Mouse (Mus musculus) stomach, postnatal 0 days (tissue): ENCODE measurements at regions not wholly inside any gene's neighbourhood (a gene's known extent, or its start where the extent isn't known, plus 50 kb on each side); places are given as distances from the start of the nearest gene placed in this dataset.

Experiments used
- ATAC-seq: fragments of 200-750 bp; cut with Nextera tagmentation; 2 replicates; pipeline ENCODE4 v1.8.0; 2017; ENCODE audit not compliant: low FRiP score, low TSS enrichment
- DNase-seq: peaks from one replicate; pipeline ENCODE4 v3.0.0-alpha.2; 2016; ENCODE audit warnings: low spot score
- H3K27ac ChIP-seq: fragments of 300-500 bp; sonication (generic); replicated peaks from 2 replicates; pipeline ENCODE4 v1.5.1; 2014; ENCODE audit warnings: mild to moderate bottlenecking, control low read depth
- H3K27me3 ChIP-seq: fragments of 300-500 bp; sonication (generic); 2 replicates; pipeline ENCODE4 v1.6.1; 2014; ENCODE audit warnings: low read length; ENCODE audit not compliant: control insufficient read depth, insufficient read depth
- H3K36me3 ChIP-seq: fragments of 300-500 bp; sonication (generic); 2 replicates; pipeline ENCODE4 v1.6.1; 2014; ENCODE audit warnings: low read length, mixed read lengths; ENCODE audit not compliant: control insufficient read depth, insufficient read depth
- H3K4me1 ChIP-seq: fragments of 300-500 bp; sonication (generic); replicated peaks from 2 replicates; pipeline ENCODE4 v1.6.1; 2014; ENCODE audit warnings: antibody characterized with exemption; ENCODE audit not compliant: control insufficient read depth, insufficient read depth
- H3K4me2 ChIP-seq: fragments of 300-500 bp; sonication (generic); replicated peaks from 2 replicates; pipeline ENCODE4 v1.6.1; 2014; ENCODE audit warnings: low read depth, mild to moderate bottlenecking, control low read depth, moderate library complexity
- H3K4me3 ChIP-seq: fragments of 300-500 bp; sonication (generic); 2 replicates; pipeline ENCODE4 v1.5.1; 2014; ENCODE audit warnings: low read depth, low read length, control low read depth
- H3K9ac ChIP-seq: fragments of 300-500 bp; sonication (generic); 2 replicates; pipeline ENCODE4 v1.6.1; 2014; ENCODE audit warnings: mild to moderate bottlenecking, low read length, control low read depth, mixed read lengths
- H3K9me3 ChIP-seq: fragments of 300-500 bp; sonication (generic); 2 replicates; pipeline ENCODE4 v1.6.1; 2016; ENCODE audit warnings: low read length; ENCODE audit not compliant: control insufficient read depth
- CTCF ChIP-seq: IDR thresholded peaks from 2 replicates; pipeline ENCODE4 v1.5.1; 2016; ENCODE audit warnings: antibody characterized with exemption, low read depth, mild to moderate bottlenecking, moderate library complexity
- EP300 ChIP-seq: optimal IDR thresholded peaks from 2 replicates; pipeline ENCODE3; 2016; ENCODE audit warnings: antibody characterized with exemption
- WGBS: fragments of 180-500 bp; shearing (Covaris S2); extraction: QIAGEN DNeasy Blood & Tissue Kit; methylation state at CpG from one replicate; pipeline ENCODE4 v1.1.7; 2014; 5-methylcytosine and 5-hydroxymethylcytosine counted together

DNA sequence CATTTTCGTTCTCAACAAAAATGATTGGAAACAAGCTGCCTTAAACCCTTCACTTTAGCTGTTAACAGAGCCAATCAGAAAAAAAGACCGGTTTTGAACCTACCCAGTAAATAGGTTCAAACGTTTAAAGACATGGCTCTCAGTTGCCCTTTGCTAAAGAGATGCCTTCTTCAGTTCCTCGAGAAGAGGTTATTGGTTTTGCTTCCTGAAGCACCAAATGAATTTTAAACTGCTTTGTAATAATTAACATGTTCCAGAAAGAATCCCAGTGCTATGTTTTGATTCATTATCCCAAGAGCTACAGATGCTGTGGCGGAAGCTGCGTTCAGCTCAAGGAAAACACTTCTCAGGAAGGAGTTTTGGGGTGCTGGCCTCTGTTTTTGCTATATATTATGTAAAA, 160.1 kb upstream of the G2e3 start:
- no peak overlapping the region for H3K4me3 ChIP-seq
- ATAC-seq (no peak), DNase-seq (no peak)
- H3K9me3 ChIP-seq, result no peaks in the 10 kb centered on the region
- H3K4me2 ChIP-seq, result no peak overlapping the region
- 55% methylated on average over 6 of the region's 6 CpGs for WGBS
- no peak overlapping the region for H3K27ac ChIP-seq
- H3K36me3 ChIP-seq, result no peaks in the 10 kb centered on the region
- H3K27me3 ChIP-seq, result no peaks in the 10 kb centered on the region
- no peaks in the 10 kb centered on the region for H3K4me1 ChIP-seq
- H3K9ac ChIP-seq, result no peak overlapping the region
- TF ChIP-seq EP300 (no peak), CTCF (no peak)

DNA sequence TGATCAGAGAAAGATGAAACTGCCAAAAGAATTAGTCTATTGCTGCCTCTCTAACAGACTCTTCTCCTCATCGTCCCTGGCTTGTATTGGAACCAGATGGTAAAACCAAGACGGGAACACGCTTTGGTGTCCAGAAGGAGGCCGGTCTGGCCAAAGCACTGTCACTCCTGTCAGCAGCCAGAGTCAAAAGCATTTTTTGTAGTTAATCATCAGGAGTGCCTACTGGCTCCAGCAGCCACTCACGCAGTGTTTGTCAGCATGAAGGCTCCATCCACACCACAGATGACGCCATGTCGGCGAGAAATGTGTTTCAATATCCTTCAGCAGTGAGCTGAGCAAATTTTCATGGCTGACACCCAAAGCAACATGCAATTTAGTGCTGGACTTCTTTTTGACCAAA, 162.1 kb upstream of the G2e3 start:
- H3K27me3 ChIP-seq, result no peaks in the 10 kb centered on the region
- ATAC-seq (no peak), DNase-seq (no peak)
- no peak overlapping the region for H3K9ac ChIP-seq
- 82% methylated on average over 8 of the region's 8 CpGs for WGBS
- H3K4me2 ChIP-seq, result no peak overlapping the region
- H3K36me3 ChIP-seq, result no peaks in the 10 kb centered on the region
- H3K9me3 ChIP-seq, result no peaks in the 10 kb centered on the region
- TF ChIP-seq CTCF (no peak), EP300 (no peak)
- H3K4me1 ChIP-seq, result no peaks in the 10 kb centered on the region
- no peak overlapping the region for H3K4me3 ChIP-seq
- no peak overlapping the region for H3K27ac ChIP-seq

DNA sequence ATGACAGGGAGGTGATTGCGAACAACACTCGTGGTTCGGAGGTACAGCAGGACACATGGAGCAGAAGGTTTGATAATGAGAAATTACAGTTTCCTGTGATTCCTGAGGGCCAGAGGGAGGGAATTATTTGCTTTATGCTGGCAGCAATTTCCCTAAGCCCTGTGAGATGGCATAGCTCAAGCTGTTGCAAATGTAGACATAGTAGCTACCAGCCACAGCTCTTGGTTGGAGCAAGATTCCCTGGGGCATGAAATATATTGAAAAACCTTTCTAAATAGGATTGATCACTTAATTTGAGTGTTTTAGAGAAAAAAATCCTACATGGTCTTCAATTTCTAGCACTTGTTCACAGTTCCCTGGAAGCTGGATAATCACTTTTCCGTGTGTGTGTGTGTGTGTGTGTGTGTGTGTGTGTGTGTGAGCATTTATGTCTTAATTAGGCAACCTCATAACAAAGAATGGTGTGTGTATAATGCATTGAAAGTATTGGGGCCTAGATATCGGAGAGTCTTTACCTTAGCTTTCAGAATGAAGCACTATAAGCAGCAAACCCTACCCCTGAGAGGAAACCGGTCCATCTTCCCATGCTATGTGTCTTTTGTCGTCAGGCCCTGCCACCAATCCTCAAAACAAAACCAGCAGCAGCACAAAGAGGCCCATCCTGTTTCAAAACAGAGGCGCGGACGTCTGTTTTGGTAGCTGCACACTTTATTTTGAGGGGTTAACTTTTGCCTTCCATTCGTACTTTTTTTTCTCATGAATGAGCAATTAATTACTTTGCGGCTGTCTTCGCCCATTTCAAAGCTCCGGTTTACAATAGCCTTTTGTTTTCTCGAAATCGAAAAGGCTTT, 172.7 kb upstream of the G2e3 start:
- TF ChIP-seq CTCF, result no peak
- no peak for TF ChIP-seq EP300
- no peak for DNase-seq
- 35% methylated on average over 16 of the region's 16 CpGs for WGBS
- ATAC-seq, result no peak
- Histone ChIP-seq H3K27me3 (no peaks in the 10 kb centered on the region), H3K4me1 (no peaks in the 10 kb centered on the region), H3K4me2 (peak overlapping the region; percentile 34; the same call in 1 of the 2 replicates), H3K27ac (peak overlapping the region; percentile 46), H3K9ac (no peak overlapping the region), H3K4me3 (no peak overlapping the region), H3K36me3 (no peaks in the 10 kb centered on the region), H3K9me3 (no peaks in the 10 kb centered on the region)

DNA sequence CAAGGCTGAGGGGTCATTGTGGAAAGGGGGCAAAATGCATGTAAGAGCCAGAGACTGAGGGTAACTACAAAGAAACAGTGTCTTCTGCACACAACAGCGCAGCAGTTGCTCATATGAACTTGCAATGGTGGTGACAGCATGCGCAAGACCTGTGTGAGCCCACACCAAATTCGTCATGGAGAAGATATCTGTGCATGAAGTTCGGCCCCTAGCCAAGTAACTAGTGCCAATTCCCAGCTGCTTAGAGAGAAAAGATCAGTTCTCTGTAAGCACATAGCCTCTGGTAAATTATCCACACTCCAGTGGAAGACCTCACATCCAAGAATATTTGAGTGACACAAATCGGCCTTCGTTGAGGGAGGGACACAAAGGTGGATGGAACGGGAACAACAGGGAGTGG, 182.7 kb upstream of the G2e3 start:
- no peak for TF ChIP-seq CTCF
- TF ChIP-seq EP300, result no peak
- no peak overlapping the region for H3K4me2 ChIP-seq
- H3K4me3 ChIP-seq, result no peak overlapping the region
- no peaks in the 10 kb centered on the region for H3K9me3 ChIP-seq
- ATAC-seq (no peak), DNase-seq (no peak)
- H3K4me1 ChIP-seq, result no peaks in the 10 kb centered on the region
- H3K27me3 ChIP-seq, result no peaks in the 10 kb centered on the region
- no peak overlapping the region for H3K9ac ChIP-seq
- no peak overlapping the region for H3K27ac ChIP-seq
- no peaks in the 10 kb centered on the region for H3K36me3 ChIP-seq
- 91% methylated on average over 7 of the region's 7 CpGs for WGBS

DNA sequence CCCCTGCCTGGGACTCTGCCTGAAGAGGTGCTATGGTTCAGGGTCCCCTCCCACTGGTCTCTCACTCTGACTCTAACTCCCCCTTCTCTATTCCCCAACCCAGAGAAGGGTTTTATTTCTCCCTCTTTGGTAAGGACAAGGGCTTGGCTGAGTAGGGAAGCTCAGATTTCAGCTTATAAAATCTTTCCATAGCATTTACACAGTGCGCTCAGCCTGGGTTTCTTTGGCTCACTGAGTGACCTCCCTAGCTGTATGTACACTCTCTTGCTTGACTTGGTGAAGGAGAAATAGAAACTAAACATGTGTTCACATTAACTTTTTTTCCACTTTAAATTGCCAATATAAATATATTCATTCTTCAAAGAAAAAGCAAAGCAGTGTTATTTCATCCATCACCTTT, 186.9 kb upstream of the G2e3 start:
- H3K9ac ChIP-seq, result no peak overlapping the region
- 61% methylated on average over 1 of the region's 1 CpGs for WGBS
- no peak overlapping the region for H3K27ac ChIP-seq
- ATAC-seq (no peak), DNase-seq (no peak)
- no peaks in the 10 kb centered on the region for H3K36me3 ChIP-seq
- H3K27me3 ChIP-seq, result no peaks in the 10 kb centered on the region
- no peak overlapping the region for H3K4me2 ChIP-seq
- no peaks in the 10 kb centered on the region for H3K4me1 ChIP-seq
- TF ChIP-seq CTCF (no peak), EP300 (no peak)
- H3K9me3 ChIP-seq, result no peaks in the 10 kb centered on the region
- H3K4me3 ChIP-seq, result no peak overlapping the region

DNA sequence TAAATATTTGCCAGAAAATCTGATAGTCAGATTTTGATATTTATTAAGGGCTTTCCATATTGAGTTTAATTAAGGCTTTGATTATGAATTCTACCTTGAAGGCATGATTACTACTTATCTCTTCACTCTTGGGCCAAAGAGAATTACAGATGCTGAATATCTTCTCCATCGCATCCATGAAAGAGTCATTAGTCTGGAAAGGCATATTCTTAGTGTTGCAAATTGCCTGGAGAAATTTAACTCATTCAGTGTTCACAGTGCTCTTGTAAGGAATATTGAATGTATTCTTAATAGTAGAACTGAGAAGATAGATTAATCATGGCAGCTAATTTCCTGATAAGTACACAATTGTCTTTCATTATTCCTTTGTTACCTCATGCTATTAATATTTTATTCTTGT, 187.7 kb upstream of the G2e3 start:
- no peak overlapping the region for H3K9ac ChIP-seq
- H3K4me3 ChIP-seq, result no peak overlapping the region
- DNase-seq (no peak), ATAC-seq (no peak)
- no peak overlapping the region for H3K4me2 ChIP-seq
- TF ChIP-seq CTCF (no peak), EP300 (no peak)
- no peaks in the 10 kb centered on the region for H3K4me1 ChIP-seq
- no peak overlapping the region for H3K27ac ChIP-seq
- 75% methylated on average over 1 of the region's 1 CpGs for WGBS
- H3K9me3 ChIP-seq, result no peaks in the 10 kb centered on the region
- no peaks in the 10 kb centered on the region for H3K36me3 ChIP-seq
- no peaks in the 10 kb centered on the region for H3K27me3 ChIP-seq
